Mouse (Mus musculus): ENCODE measurements around the gene Mcpt9.
"Not testable (repeated sequence)": the region's sequence is repeated elsewhere in the genome, so short reads cannot be mapped to it uniquely, and the experiment has no call there.

DNA sequence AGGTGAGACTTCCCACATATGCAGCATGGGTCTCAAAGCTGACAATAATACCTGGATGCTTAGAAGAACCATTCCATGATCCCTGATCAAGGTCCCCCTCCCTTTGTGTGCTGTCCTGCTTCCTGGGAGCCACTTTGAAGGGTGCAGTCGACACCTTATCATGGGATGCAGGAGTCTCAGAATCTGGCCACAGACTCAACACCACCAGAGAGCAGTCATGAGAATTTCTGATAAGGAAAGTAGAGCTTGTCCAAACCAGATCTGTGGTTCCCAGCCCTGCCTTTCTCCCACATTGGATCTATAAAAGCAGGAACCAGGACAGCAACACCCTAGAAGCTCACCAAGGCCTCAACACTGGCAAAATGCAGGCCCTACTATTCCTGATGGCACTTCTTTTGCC, 11.5 kb upstream of the Mcpt9 start, which contains the start of gene Mcpt2:
- not testable (repeated sequence) for TF ChIP-seq POLR2AphosphoS2 (IDR thresholded peaks at IDR 0.05; ENCODE audit: low read length); MYC (IDR thresholded peaks at IDR 0.05; ENCODE audit: low read depth, low read length); RAD21 (IDR thresholded peaks at IDR 0.05; ENCODE audit: low read depth, low read length); ZC3H11A (IDR thresholded peaks at IDR 0.05; ENCODE audit: low read depth, low read length)

All from MEL (cell line).